Mouse (Mus musculus): ENCODE data around the gene Vmn2r77. TPM values are rescaled to one million over a fixed set of nuclear protein-coding genes. Genes with fewer than 3 reads are reported as not detected.
"Not testable (repeated sequence)": the region's sequence is repeated elsewhere in the genome, so short reads cannot be mapped to it uniquely, and the experiment has no call there.

Vmn2r77 gene
- not detected in 2 replicates for total RNA-seq (2014; rRNA removed)
- not detected in 2 replicates for polyA plus RNA-seq (2015; fragmentation: Nextera tagmentation; extraction: Ambion mirVana)

GRCm38 (mm10) chr7:86794727-86795126, at the start of gene Vmn2r77:
Gene Vmn2r77, plus strand, starts transcription at chr7:86795027.
- no peaks in the 10 kb centered on the region for H3K4me1 ChIP-seq (ENCODE audit: insufficient read depth, low read length)
- H3K4me2 ChIP-seq (ENCODE audit: low read depth, low read length, poor library complexity, severe bottlenecking) = no peak within 1 kb of the TSS
- H3K27me3 ChIP-seq (ENCODE audit: insufficient read depth, low read length) = no peaks in the 10 kb centered on the region
- H3K9ac ChIP-seq (replicated peaks; ENCODE audit: low read length, poor library complexity, severe bottlenecking) = no peak within 1 kb of the TSS
- no peak within 1 kb of the TSS for H3K4me3 ChIP-seq (ENCODE audit: low read depth, low read length)
- no peaks in the 10 kb centered on the region for H3K36me3 ChIP-seq (ENCODE audit: insufficient read depth, low read length)
- ATAC-seq (ENCODE audit: low FRiP score) (no peak), DNase-seq (ENCODE audit: low spot score) (no peak)
- H3K9me3 ChIP-seq (ENCODE audit: low read length) = no peaks in the 10 kb centered on the region
- H3K27ac ChIP-seq (ENCODE audit: low read depth, low read length) = no peak within 1 kb of the TSS
- no peak for TF ChIP-seq CTCF (IDR thresholded peaks at IDR 0.05)

- ATAC-seq (ENCODE audit: low FRiP score) (no peak), DNase-seq (ENCODE audit: low spot score) (no peak)
- Histone ChIP-seq H3K27ac (ENCODE audit: low read depth, low read length) (no peak overlapping the region), H3K9me3 (ENCODE audit: low read length) (no peaks in the 10 kb centered on the region), H3K9ac (replicated peaks; ENCODE audit: low read length, poor library complexity, severe bottlenecking) (no peak overlapping the region), H3K4me3 (ENCODE audit: low read depth, low read length) (no peak overlapping the region), H3K4me2 (ENCODE audit: low read depth, low read length, poor library complexity, severe bottlenecking) (no peak overlapping the region), H3K36me3 (ENCODE audit: insufficient read depth, low read length) (no peaks in the 10 kb centered on the region), H3K27me3 (ENCODE audit: insufficient read depth, low read length) (no peaks in the 10 kb centered on the region), H3K4me1 (ENCODE audit: insufficient read depth, low read length) (no peaks in the 10 kb centered on the region)
- no peak for TF ChIP-seq CTCF (IDR thresholded peaks at IDR 0.05)
- 82% methylated on average over 1 of the region's 1 CpGs for WGBS
These were observed 34.1 kb upstream of the Vmn2r77 start for GRCm38 (mm10) chr7:86760751-86761150.

GRCm38 (mm10) chr7:86764628-86765027, 30.2 kb upstream of the Vmn2r77 start:
- Histone ChIP-seq H3K4me1 (ENCODE audit: insufficient read depth, low read length) (no peaks in the 10 kb centered on the region), H3K4me2 (ENCODE audit: low read depth, low read length, poor library complexity, severe bottlenecking) (no peak overlapping the region), H3K4me3 (ENCODE audit: low read depth, low read length) (no peak overlapping the region), H3K9ac (replicated peaks; ENCODE audit: low read length, poor library complexity, severe bottlenecking) (no peak overlapping the region), H3K27me3 (ENCODE audit: insufficient read depth, low read length) (no peaks in the 10 kb centered on the region), H3K36me3 (ENCODE audit: insufficient read depth, low read length) (no peaks in the 10 kb centered on the region), H3K9me3 (ENCODE audit: low read length) (no peaks in the 10 kb centered on the region), H3K27ac (ENCODE audit: low read depth, low read length) (no peak overlapping the region)
- ATAC-seq (ENCODE audit: low FRiP score) = no peak
- TF ChIP-seq CTCF (IDR thresholded peaks at IDR 0.05) = no peak
- no peak for DNase-seq (ENCODE audit: low spot score)

- Histone ChIP-seq H3K36me3 (ENCODE audit: insufficient read depth, low read length) (no peaks in the 10 kb centered on the region), H3K4me2 (ENCODE audit: low read depth, low read length, poor library complexity, severe bottlenecking) (no peak overlapping the region), H3K9me3 (ENCODE audit: low read length) (no peaks in the 10 kb centered on the region), H3K27ac (ENCODE audit: low read depth, low read length) (no peak overlapping the region), H3K4me1 (ENCODE audit: insufficient read depth, low read length) (no peaks in the 10 kb centered on the region), H3K4me3 (ENCODE audit: low read depth, low read length) (no peak overlapping the region), H3K27me3 (ENCODE audit: insufficient read depth, low read length) (no peaks in the 10 kb centered on the region), H3K9ac (replicated peaks; ENCODE audit: low read length, poor library complexity, severe bottlenecking) (no peak overlapping the region)
- WGBS = 81% methylated on average over 3 of the region's 3 CpGs
- DNase-seq (ENCODE audit: low spot score) = no peak
- no peak for ATAC-seq (ENCODE audit: low FRiP score)
- TF ChIP-seq CTCF (IDR thresholded peaks at IDR 0.05) = no peak
These were observed 23.2 kb upstream of the Vmn2r77 start for GRCm38 (mm10) chr7:86771621-86772020.

GRCm38 (mm10) chr7:86775617-86776325, 19.1 kb upstream of the Vmn2r77 start, which contains the start of gene Folh1:
Gene Folh1, minus strand, starts transcription at chr7:86775943.
- Histone ChIP-seq H3K36me3 (ENCODE audit: insufficient read depth, low read length) (no peaks in the 10 kb centered on the region), H3K4me1 (ENCODE audit: insufficient read depth, low read length) (no peaks in the 10 kb centered on the region), H3K9ac (replicated peaks; ENCODE audit: low read length, poor library complexity, severe bottlenecking) (no peak within 1 kb of the TSS; the same call in 1 of the 2 replicates), H3K27ac (ENCODE audit: low read depth, low read length) (0 out of 2 replicates have a peak within 1 kb of the TSS, but pooled peaks have one; percentile 14), H3K9me3 (ENCODE audit: low read length) (no peaks in the 10 kb centered on the region), H3K4me3 (ENCODE audit: low read depth, low read length) (peak within 1 kb of the TSS; percentile 31), H3K27me3 (ENCODE audit: insufficient read depth, low read length) (no peaks in the 10 kb centered on the region), H3K4me2 (ENCODE audit: low read depth, low read length, poor library complexity, severe bottlenecking) (peak within 1 kb of the TSS; percentile 56)
- DNase-seq (ENCODE audit: low spot score) (peak; percentile 79), ATAC-seq (ENCODE audit: low FRiP score) (peak; percentile 47; the same call in 1 of the 2 replicates)
- WGBS = 5% methylated on average over 11 of the region's 11 CpGs
- no peak for TF ChIP-seq CTCF (IDR thresholded peaks at IDR 0.05)

- not testable (repeated sequence) for H3K4me1 ChIP-seq (ENCODE audit: insufficient read depth, low read length); H3K27me3 ChIP-seq (ENCODE audit: insufficient read depth, low read length); H3K4me3 ChIP-seq (ENCODE audit: low read depth, low read length); DNase-seq (ENCODE audit: low spot score); H3K36me3 ChIP-seq (ENCODE audit: insufficient read depth, low read length); H3K9ac ChIP-seq (replicated peaks; ENCODE audit: low read length, poor library complexity, severe bottlenecking); H3K4me2 ChIP-seq (ENCODE audit: low read depth, low read length, poor library complexity, severe bottlenecking); H3K27ac ChIP-seq (ENCODE audit: low read depth, low read length); H3K9me3 ChIP-seq (ENCODE audit: low read length); ATAC-seq (ENCODE audit: low FRiP score)
- 99% methylated on average over 5 of the region's 5 CpGs for WGBS
These were observed 20.4 kb downstream of the Vmn2r77 start for GRCm38 (mm10) chr7:86815241-86815640.

- H3K4me2 ChIP-seq (ENCODE audit: low read depth, low read length, poor library complexity, severe bottlenecking); H3K9me3 ChIP-seq (ENCODE audit: low read length); H3K27me3 ChIP-seq (ENCODE audit: insufficient read depth, low read length); DNase-seq (ENCODE audit: low spot score); H3K4me3 ChIP-seq (ENCODE audit: low read depth, low read length); H3K36me3 ChIP-seq (ENCODE audit: insufficient read depth, low read length); H3K9ac ChIP-seq (replicated peaks; ENCODE audit: low read length, poor library complexity, severe bottlenecking); H3K4me1 ChIP-seq (ENCODE audit: insufficient read depth, low read length); H3K27ac ChIP-seq (ENCODE audit: low read depth, low read length); ATAC-seq (ENCODE audit: low FRiP score): not testable (repeated sequence)
- WGBS = 84% methylated on average over 6 of the region's 6 CpGs
These were observed 20.9 kb downstream of the Vmn2r77 start for GRCm38 (mm10) chr7:86815716-86816115.
